Mouse (Mus musculus) midbrain, embryonic 10.5 days (tissue): ENCODE results near the gene Pdlim5. TPM values are rescaled to one million over a fixed set of nuclear protein-coding genes. Genes with fewer than 3 reads are reported as not detected.

Source experiments
- DNase-seq: peaks from one replicate; pipeline ENCODE4 v3.0.0-alpha.2; 2017; ENCODE audit warnings: low spot score
- H3K27ac ChIP-seq: fragments of 300-500 bp; sonication (generic); replicated peaks from 2 replicates; pipeline ENCODE4 v1.5.1; 2016; ENCODE audit warnings: mild to moderate bottlenecking
- H3K27me3 ChIP-seq: fragments of 300-500 bp; sonication (generic); 2 replicates; pipeline ENCODE4 v1.6.1; 2016; ENCODE audit warnings: low read depth, mild to moderate bottlenecking; ENCODE audit not compliant: poor library complexity, severe bottlenecking
- H3K36me3 ChIP-seq: fragments of 300-500 bp; sonication (generic); 2 replicates; pipeline ENCODE4 v1.6.1; 2016; ENCODE audit warnings: mild to moderate bottlenecking, moderate library complexity
- H3K4me1 ChIP-seq: fragments of 300-500 bp; sonication (generic); 2 replicates; pipeline ENCODE4 v1.6.1; 2016
- H3K4me3 ChIP-seq: fragments of 300-500 bp; sonication (generic); 2 replicates; pipeline ENCODE4 v1.5.1; 2016; ENCODE audit warnings: mild to moderate bottlenecking, moderate library complexity
- H3K9me3 ChIP-seq: fragments of 300-500 bp; sonication (generic); replicated peaks from 2 replicates; pipeline ENCODE4 v1.6.1; 2016; ENCODE audit warnings: mild to moderate bottlenecking
- WGBS: fragments of 180-500 bp; shearing (Covaris S2); methylation state at CpG from one replicate; pipeline ENCODE4 v1.1.7; 2016; 5-methylcytosine and 5-hydroxymethylcytosine counted together
- polyA plus RNA-seq: library from polyadenylated mRNA; unstranded; fragments of >200 nt; fragmentation: Nextera tagmentation; extraction: Ambion mirVana; gene quantifications from 2 replicates; pipeline ENCODE4 v1.2.1, GENCODE M21; 2016

The Pdlim5 gene
- polyA plus RNA-seq, 1 experiment from 2014 or later, result 20.2 TPM

DNA sequence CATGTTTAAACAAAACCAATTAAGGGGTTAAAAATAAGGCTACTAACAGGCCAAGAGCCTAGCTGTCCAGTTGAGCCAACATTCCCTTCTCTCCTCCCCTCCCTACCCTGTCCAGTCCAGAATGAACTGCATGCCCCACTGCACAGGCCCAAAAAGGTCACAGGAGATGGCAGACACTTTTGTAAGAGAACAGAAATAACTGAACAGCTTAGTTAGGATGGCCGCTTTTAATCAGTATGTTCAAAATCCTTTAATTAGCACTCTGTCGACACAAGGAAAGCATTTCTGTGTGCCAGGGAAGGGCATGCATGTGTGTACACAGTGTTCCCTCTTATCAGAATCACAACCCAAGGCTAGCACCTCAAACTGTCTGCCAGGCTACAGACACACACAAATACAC is 5.2 kb downstream of the Pdlim5 start:
- H3K4me3 ChIP-seq, result no peak overlapping the region
- WGBS, result 19% methylated on average over 2 of the region's 2 CpGs
- H3K27me3 ChIP-seq, result peaks cover 14% of the 10 kb centered on the region
- no peak for DNase-seq
- no peaks in the 10 kb centered on the region for H3K36me3 ChIP-seq
- peaks cover 46% of the 10 kb centered on the region for H3K4me1 ChIP-seq
- no peaks in the 10 kb centered on the region for H3K9me3 ChIP-seq
- H3K27ac ChIP-seq, result 0 out of 2 replicates have a peak overlapping the region, but pooled peaks have one; percentile 13

DNA sequence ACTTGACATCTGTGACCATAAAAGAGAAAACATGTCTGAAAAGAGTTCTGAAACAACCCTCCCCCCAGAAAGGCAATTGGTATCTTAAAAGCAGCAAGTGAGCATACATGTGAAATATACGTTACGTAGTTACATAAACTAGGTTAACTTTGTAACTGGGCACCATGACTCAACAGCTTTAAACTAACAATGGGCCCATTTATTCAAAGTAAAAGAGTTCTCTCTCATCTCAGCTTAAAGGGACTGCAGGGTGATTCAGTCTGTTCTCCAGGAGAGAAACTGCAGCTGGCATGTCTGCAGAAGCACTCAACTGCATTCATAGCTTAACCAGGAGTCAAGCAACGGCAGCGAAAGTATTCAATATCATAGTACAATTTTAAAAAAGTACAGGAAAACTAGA is 7.3 kb downstream of the Pdlim5 start:
- Histone ChIP-seq H3K4me3 (no peak overlapping the region), H3K4me1 (peaks cover 32% of the 10 kb centered on the region), H3K36me3 (no peaks in the 10 kb centered on the region), H3K27me3 (peaks cover 4% of the 10 kb centered on the region; the same call in 1 of the 2 replicates), H3K27ac (no peak overlapping the region), H3K9me3 (no peaks in the 10 kb centered on the region)
- DNase-seq, result no peak
- 51% methylated on average over 4 of the region's 4 CpGs for WGBS

DNA sequence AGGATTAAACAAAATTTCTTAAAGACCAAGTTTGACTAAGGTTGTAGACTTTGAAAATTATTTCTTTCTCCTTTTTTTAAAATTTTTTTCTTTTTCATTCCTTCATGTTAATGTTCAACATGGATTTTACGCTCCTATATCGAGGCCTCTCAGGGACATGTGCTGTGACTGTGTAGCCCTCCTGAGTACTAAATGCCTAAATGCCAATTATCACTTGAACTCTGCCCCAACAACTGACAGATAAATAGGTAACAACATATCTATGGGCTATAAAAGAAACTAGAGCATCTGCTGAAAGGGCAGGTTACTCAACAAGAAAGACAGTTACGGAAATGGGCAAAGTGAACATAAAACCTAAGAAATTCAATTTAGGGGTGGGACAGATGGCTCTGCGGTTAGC is 9.0 kb downstream of the Pdlim5 start:
- H3K36me3 ChIP-seq, result no peaks in the 10 kb centered on the region
- WGBS, result 92% methylated on average over 4 of the region's 4 CpGs
- DNase-seq, result no peak

DNA sequence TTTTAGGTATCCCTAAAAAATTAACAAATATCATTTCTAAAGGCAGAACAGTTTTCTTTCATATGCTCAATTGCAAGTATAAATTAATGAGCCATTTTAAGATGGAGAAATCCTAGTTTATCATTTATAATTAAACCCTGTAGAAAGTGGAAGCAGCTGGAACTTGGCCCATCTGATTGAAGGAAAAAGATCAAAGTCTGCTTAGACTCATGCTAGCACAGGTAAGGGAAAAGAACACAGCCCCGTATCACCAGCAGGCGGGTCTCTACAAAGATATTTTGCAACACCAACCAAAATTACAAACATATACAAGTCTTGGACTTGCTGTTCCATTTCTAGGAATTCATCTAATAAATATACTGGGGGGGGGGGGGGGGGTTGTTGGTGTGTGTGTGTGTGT is 9.8 kb downstream of the Pdlim5 start:
- Histone ChIP-seq H3K36me3 (no peaks in the 10 kb centered on the region), H3K27ac (no peak overlapping the region), H3K4me3 (no peak overlapping the region), H3K4me1 (peaks cover 32% of the 10 kb centered on the region), H3K27me3 (no peaks in the 10 kb centered on the region), H3K9me3 (no peaks in the 10 kb centered on the region)
- no peak for DNase-seq
- WGBS, result 97% methylated on average over 2 of the region's 2 CpGs

More for the DNA sequence above, 9.0 kb downstream of the Pdlim5 start:
- Histone ChIP-seq H3K4me1 (peaks cover 32% of the 10 kb centered on the region), H3K27me3 (no peaks in the 10 kb centered on the region), H3K27ac (no peak overlapping the region), H3K9me3 (no peaks in the 10 kb centered on the region), H3K4me3 (no peak overlapping the region)

DNA sequence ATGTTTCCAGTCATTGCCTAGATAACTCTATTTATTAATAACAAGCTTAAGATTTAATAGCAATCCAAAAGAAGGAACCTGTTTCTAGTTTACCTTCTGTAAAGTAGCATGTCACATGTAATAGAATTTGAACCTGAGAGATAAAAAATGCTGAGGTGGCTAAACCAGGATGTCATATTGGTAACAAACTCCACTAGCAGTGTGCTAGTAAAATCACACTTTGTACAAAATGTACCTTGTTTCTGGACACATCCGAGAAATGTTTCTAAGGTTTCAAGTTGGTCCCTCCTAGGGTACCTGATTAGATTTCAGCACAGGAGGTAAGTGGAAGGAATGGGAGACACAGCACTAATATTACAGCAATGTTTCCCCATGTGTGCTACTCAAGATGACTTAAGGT is 18.9 kb downstream of the Pdlim5 start:
- no peak overlapping the region for H3K27ac ChIP-seq
- no peaks in the 10 kb centered on the region for H3K36me3 ChIP-seq
- no peak for DNase-seq
- no peak overlapping the region for H3K4me3 ChIP-seq
- H3K4me1 ChIP-seq, result peaks cover 14% of the 10 kb centered on the region
- H3K9me3 ChIP-seq, result no peaks in the 10 kb centered on the region; the same call in 1 of the 2 replicates
- WGBS, result 79% methylated on average over 1 of the region's 1 CpGs
- H3K27me3 ChIP-seq, result no peaks in the 10 kb centered on the region; the same call in 1 of the 2 replicates

DNA sequence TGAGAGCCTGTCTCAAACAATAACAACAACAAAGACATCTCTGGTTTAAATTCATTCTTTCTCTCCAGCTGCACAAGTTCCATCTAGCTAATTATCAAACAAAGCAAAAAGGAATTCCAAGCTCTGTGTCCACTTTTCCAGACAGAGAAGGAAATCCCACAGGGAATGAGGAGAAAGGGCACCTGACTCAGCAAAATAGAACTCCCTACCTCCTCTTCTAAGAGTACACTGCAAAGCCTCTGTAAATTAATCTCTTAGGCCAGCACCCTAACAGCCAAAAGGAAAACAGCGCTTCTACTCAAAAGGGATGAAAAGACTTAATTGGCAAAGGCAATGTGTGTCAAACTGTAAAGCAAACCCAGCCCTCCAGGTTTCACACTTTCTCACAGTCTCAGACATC is 20.4 kb downstream of the Pdlim5 start:
- Histone ChIP-seq H3K4me3 (no peak overlapping the region), H3K27me3 (no peaks in the 10 kb centered on the region; the same call in 1 of the 2 replicates), H3K4me1 (peaks cover 14% of the 10 kb centered on the region), H3K27ac (peak overlapping the region; percentile 46), H3K36me3 (no peaks in the 10 kb centered on the region), H3K9me3 (no peaks in the 10 kb centered on the region; the same call in 1 of the 2 replicates)
- WGBS, result 26% methylated on average over 1 of the region's 1 CpGs
- DNase-seq, result no peak

DNA sequence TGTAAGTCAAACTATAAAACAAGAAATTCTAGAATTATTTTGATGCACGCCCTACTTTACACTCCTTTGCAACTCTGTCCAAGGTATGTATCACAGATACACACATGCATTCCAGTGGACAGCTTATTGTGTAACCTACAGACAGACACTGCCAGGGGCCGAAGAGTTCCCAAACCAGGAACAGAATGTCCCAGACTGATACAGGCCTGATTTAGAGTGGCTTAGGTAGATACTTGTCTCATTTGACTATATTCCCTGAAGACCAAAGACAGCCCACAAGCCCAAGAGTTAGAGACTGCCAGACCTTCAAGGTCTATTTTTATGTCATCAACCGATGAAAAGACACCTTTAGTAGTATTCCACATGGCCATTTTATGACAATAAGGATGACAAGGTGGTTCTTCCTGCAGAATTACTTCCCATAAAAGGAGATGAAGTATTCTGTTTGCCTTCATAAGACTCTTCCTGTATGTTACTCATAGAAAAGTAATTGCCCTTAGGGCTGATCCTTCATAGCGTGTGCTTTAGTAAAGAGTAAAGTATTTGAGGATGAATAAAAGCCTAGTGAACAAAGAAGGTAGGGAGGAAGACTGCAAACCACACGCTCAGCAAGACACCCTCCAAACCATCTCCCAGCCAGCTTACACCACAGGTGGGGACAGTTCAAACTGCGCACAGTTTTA is 22.9 kb downstream of the Pdlim5 start:
- Histone ChIP-seq H3K27ac (no peak overlapping the region), H3K9me3 (no peaks in the 10 kb centered on the region; the same call in 1 of the 2 replicates), H3K4me3 (no peak overlapping the region), H3K36me3 (no peaks in the 10 kb centered on the region), H3K27me3 (no peaks in the 10 kb centered on the region), H3K4me1 (peaks cover 14% of the 10 kb centered on the region)
- 90% methylated on average over 6 of the region's 6 CpGs for WGBS
- no peak for DNase-seq

DNA sequence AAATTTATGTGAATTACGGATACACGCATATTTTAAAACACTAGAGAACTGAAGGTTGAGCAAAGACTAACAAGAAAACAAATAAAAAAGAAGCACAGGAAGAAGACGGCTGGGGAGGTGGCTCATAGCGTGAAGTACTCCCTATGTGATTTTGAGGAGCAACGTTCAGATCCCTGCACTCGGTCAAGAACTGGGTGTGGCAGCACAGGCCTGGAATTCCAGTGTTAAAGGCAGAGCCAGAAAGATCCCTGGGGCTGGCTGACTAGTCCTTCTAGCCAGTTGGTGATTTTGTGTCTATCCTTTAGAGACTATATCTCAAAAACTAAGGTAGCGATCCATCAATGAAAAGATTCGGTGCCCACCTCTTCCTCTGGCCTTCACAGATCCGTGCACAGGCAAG is 27.1 kb downstream of the Pdlim5 start:
- no peaks in the 10 kb centered on the region for H3K4me1 ChIP-seq
- WGBS, result 90% methylated on average over 9 of the region's 9 CpGs

DNA sequence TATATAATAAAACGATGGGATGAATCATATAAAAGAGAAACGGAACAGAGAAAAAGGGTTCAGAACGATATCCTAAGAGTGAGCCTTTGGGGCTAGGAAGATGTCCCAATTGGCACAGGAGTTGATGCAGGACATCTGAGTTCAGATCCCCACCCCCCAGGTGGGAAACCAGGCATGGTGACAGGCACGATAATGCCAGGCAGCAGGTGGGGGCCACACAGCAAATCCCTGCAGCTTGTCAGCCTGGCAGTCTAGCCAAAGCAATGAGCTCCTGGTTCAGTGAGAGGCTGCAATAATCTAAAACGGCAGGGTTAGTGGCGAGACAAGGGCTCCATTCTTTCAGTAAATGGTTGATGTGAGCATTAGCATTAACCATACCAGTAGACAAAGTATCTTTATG is 33.4 kb downstream of the Pdlim5 start:
- Histone ChIP-seq H3K36me3 (no peaks in the 10 kb centered on the region), H3K4me1 (no peaks in the 10 kb centered on the region), H3K27me3 (no peaks in the 10 kb centered on the region), H3K27ac (no peak overlapping the region), H3K9me3 (no peaks in the 10 kb centered on the region), H3K4me3 (no peak overlapping the region)
- no peak for DNase-seq
- WGBS, result 82% methylated on average over 6 of the region's 6 CpGs

More for the DNA sequence above, 27.1 kb downstream of the Pdlim5 start:
- H3K27ac ChIP-seq, result no peak overlapping the region
- H3K4me3 ChIP-seq, result no peak overlapping the region
- no peaks in the 10 kb centered on the region for H3K36me3 ChIP-seq
- H3K27me3 ChIP-seq, result no peaks in the 10 kb centered on the region
- no peaks in the 10 kb centered on the region; the same call in 1 of the 2 replicates for H3K9me3 ChIP-seq
- DNase-seq, result no peak

DNA sequence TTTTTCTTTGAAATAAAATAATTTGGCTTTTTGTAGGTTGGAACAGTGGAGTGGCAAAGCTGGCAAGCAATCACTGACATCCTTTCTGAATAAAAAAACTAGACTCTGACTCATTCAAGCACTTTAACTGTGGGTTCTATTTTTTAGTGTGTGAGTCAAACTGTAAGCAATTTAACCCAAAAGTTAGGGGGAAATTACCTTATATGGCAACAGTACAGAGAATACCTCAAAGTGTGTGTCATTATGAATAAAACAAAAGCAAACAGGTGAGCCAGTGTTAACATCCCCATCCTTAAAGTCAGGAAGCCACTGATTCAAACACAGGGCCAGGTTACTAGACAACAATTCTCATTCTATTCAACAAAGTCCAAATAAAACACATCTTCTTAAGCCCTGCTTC is 36.5 kb downstream of the Pdlim5 start:
- Histone ChIP-seq H3K27me3 (no peaks in the 10 kb centered on the region), H3K36me3 (no peaks in the 10 kb centered on the region), H3K4me1 (no peaks in the 10 kb centered on the region), H3K9me3 (no peaks in the 10 kb centered on the region), H3K4me3 (no peak overlapping the region), H3K27ac (no peak overlapping the region)
- DNase-seq, result no peak

DNA sequence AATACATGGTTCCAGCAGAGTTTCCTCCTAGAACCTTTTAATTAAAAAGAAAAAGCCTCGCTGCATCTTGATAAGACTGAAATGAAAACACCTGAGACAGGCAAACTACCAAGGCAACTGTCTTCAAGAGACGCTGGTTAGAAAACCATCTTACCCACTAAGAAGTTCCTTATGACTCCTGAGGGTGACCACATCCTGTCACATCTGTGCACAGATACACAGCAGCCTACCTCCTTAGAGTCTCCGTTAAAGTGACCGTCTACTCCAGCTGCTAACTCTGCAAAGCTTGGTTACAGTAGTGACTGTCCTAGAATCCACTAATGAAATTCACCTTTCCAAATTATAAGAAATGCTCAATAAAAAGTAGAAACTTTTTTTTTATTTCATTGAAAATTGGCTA is 38.8 kb downstream of the Pdlim5 start:
- WGBS, result 92% methylated on average over 4 of the region's 4 CpGs
- DNase-seq, result no peak
- Histone ChIP-seq H3K9me3 (no peaks in the 10 kb centered on the region), H3K36me3 (no peaks in the 10 kb centered on the region), H3K27me3 (no peaks in the 10 kb centered on the region), H3K4me3 (no peak overlapping the region), H3K4me1 (no peaks in the 10 kb centered on the region), H3K27ac (no peak overlapping the region)

DNA sequence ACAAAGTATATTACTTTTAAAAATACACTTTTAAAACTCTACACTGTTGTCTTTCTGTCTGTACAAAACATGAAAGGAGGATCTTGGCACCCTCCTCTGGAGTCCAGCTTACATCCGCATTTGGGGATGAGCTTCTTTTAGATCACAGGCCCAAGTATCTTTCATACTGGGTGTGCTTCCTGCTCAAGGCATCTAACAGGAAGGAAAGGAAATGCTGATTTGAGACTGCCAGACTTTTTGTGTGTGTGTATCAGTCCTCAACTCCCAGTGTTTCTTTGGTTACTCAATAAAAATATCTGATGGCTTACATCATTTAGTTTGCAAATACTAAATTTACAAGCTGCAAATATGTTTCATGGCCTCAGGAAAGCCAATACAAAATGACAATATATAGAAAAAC is 42.3 kb downstream of the Pdlim5 start:
- no peak overlapping the region for H3K27ac ChIP-seq
- peaks cover 8% of the 10 kb centered on the region; the same call in 1 of the 2 replicates for H3K4me1 ChIP-seq
- no peaks in the 10 kb centered on the region for H3K27me3 ChIP-seq
- DNase-seq, result no peak
- 86% methylated on average over 1 of the region's 1 CpGs for WGBS
- no peak overlapping the region for H3K4me3 ChIP-seq
- H3K36me3 ChIP-seq, result 0 out of 2 replicates have a peak, but pooled peaks cover 6% of the 10 kb centered on the region
- no peaks in the 10 kb centered on the region for H3K9me3 ChIP-seq

DNA sequence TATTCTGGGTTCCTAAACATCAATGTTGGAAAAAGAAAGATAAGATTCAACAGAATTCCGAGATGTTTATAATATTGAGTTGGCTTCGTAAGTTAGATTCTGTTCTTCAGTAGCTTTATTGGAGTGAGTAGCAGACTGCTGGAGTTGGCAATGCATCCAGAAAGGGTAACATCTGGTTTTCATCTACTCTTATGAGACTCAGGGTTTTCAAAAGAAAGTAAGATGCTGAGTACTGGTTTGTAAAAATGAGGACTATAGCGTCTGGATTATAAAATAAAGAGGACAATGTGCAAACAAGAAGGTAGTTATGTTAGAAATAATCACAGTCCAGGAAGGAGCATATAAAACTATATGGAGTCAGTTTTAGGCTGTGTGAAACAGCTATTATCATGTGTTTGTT is 45.0 kb downstream of the Pdlim5 start:
- 81% methylated on average over 3 of the region's 3 CpGs for WGBS
- Histone ChIP-seq H3K36me3 (0 out of 2 replicates have a peak, but pooled peaks cover 6% of the 10 kb centered on the region), H3K27ac (no peak overlapping the region), H3K4me3 (no peak overlapping the region), H3K9me3 (no peaks in the 10 kb centered on the region), H3K4me1 (peaks cover 8% of the 10 kb centered on the region; the same call in 1 of the 2 replicates), H3K27me3 (no peaks in the 10 kb centered on the region)
- DNase-seq, result no peak
